Mouse (Mus musculus): ENCODE results near the gene Ankrd11. TPM values are rescaled to one million over a fixed set of nuclear protein-coding genes. Genes with fewer than 3 reads are reported as not detected.

The Ankrd11 gene
- total and polyA plus RNA-seq, 3 experiments, result 49.2 to 235 (median 87.7) TPM

GRCm38 (mm10) chr8:123020859-123021258, 21.2 kb downstream of the Ankrd11 start:
- Histone ChIP-seq H3K36me3 (ENCODE audit: control insufficient read depth in 1 of 2, insufficient read depth in 2 of 2, low read length in 2 of 2) (peaks cover 12 to 26% of the 10 kb centered on the region in 2 experiments), H3K9me3 (replicated peaks; ENCODE audit: insufficient read depth, low read length) (no peaks in the 10 kb centered on the region), H3K27ac (ENCODE audit: control insufficient read depth, low read depth, low read length) (no peak overlapping the region), H3K4me1 (ENCODE audit: control insufficient read depth in 1 of 2, insufficient read depth in 2 of 2, low read length in 2 of 2) (peaks cover 0 to 10% of the 10 kb centered on the region in 2 experiments; a peak in 2 of 4 replicates), H3K79me2 (ENCODE audit: control insufficient read depth, insufficient read depth, low read length, poor library complexity) (peaks cover 89% of the 10 kb centered on the region), H3K4me3 (ENCODE audit: control insufficient read depth in 1 of 2, insufficient read depth in 1 of 2, low read depth in 2 of 2, low read length in 2 of 2) (no peak overlapping the region), H3K9ac (ENCODE audit: control insufficient read depth, low read depth, low read length, poor library complexity, severe bottlenecking) (no peak overlapping the region), H3K27me3 (ENCODE audit: control insufficient read depth in 1 of 2, insufficient read depth in 2 of 2, low read length in 2 of 2) (no peaks in the 10 kb centered on the region)
- no peak for TF ChIP-seq RCOR1 (IDR thresholded peaks at IDR 0.05; ENCODE audit: low read depth, low read length)
- TF ChIP-seq HCFC1 (IDR thresholded peaks at IDR 0.05; ENCODE audit: low read depth, low read length), result no peak
- TF ChIP-seq POLR2AphosphoS5 (IDR thresholded peaks at IDR 0.05; ENCODE audit: borderline replicate concordance, low read depth, low read length), result no peak
- TF ChIP-seq MEF2A (IDR thresholded peaks at IDR 0.05; ENCODE audit: extremely low read depth, insufficient replicate concordance, low read depth, low read length, poor library complexity, severe bottlenecking), result no peak
- TF ChIP-seq POLR2A (IDR thresholded peaks at IDR 0.05; ENCODE audit: control insufficient read depth in 1 of 2, insufficient read depth in 1 of 2, low read depth in 1 of 2, low read length in 2 of 2, poor library complexity in 1 of 2), result no peak
- TF ChIP-seq SMC3 (IDR thresholded peaks at IDR 0.05; ENCODE audit: low read depth, low read length), result no peak
- TF ChIP-seq CTCF (IDR thresholded peaks at IDR 0.05 in 2 of 3, conservative IDR thresholded peaks at IDR 0.05 in 1 of 3; ENCODE audit: control insufficient read depth in 1 of 3, insufficient read depth in 1 of 3, low read depth in 2 of 3, low read length in 3 of 3, poor library complexity in 1 of 3, severe bottlenecking in 1 of 3), result no peak
- TF ChIP-seq NRF1 (IDR thresholded peaks at IDR 0.05; ENCODE audit: insufficient read depth, low read depth, low read length, poor library complexity, severe bottlenecking), result no peak
- TF ChIP-seq EP300 (IDR thresholded peaks at IDR 0.05; ENCODE audit: low read depth in 1 of 2, low read length in 2 of 2), result no peak
- TF ChIP-seq KAT2A (conservative IDR thresholded peaks at IDR 0.05; ENCODE audit: low read depth, low read length), result no peak
- TF ChIP-seq CHD1 (IDR thresholded peaks at IDR 0.05; ENCODE audit: low read depth, low read length), result no peak
- DNase-seq (ENCODE audit: low read depth, low spot score), result no peak

- no peak overlapping the region for H3K4me3 ChIP-seq (ENCODE audit: control insufficient read depth in 1 of 2, insufficient read depth in 1 of 2, low read depth in 2 of 2, low read length in 2 of 2)
- no peaks in the 10 kb centered on the region for H3K9me3 ChIP-seq (replicated peaks; ENCODE audit: insufficient read depth, low read length)
- no peak for DNase-seq (ENCODE audit: low read depth, low spot score)
- no peaks in the 10 kb centered on the region for H3K27me3 ChIP-seq (ENCODE audit: control insufficient read depth in 1 of 2, insufficient read depth in 2 of 2, low read length in 2 of 2)
- H3K9ac ChIP-seq (ENCODE audit: control insufficient read depth, low read depth, low read length, poor library complexity, severe bottlenecking), result no peak overlapping the region
- peaks cover 3 to 7% of the 10 kb centered on the region in 2 experiments; a peak in 2 of 4 replicates for H3K4me1 ChIP-seq (ENCODE audit: control insufficient read depth in 1 of 2, insufficient read depth in 2 of 2, low read length in 2 of 2)
- H3K79me2 ChIP-seq (ENCODE audit: control insufficient read depth, insufficient read depth, low read length, poor library complexity), result peaks cover 85% of the 10 kb centered on the region
- TF ChIP-seq RAD21 (IDR thresholded peaks at IDR 0.05; ENCODE audit: low read depth, low read length) (no peak), NELFE (IDR thresholded peaks at IDR 0.05; ENCODE audit: low read depth, low read length) (no peak), ZMIZ1 (IDR thresholded peaks at IDR 0.05; ENCODE audit: low read depth, low read length) (no peak), GABPA (IDR thresholded peaks at IDR 0.05; ENCODE audit: low read depth, low read length) (no peak), MXI1 (IDR thresholded peaks at IDR 0.05; ENCODE audit: low read depth, low read length) (no peak), E2F4 (IDR thresholded peaks at IDR 0.05; ENCODE audit: borderline replicate concordance, low read depth, low read length) (no peak), ZNF384 (IDR thresholded peaks at IDR 0.05; ENCODE audit: low read depth, low read length) (no peak), ELF1 (IDR thresholded peaks at IDR 0.05; ENCODE audit: low read depth, low read length) (no peak), CHD1 (IDR thresholded peaks at IDR 0.05; ENCODE audit: low read depth, low read length) (no peak), MYC (IDR thresholded peaks at IDR 0.05; ENCODE audit: low read depth, low read length) (no peak), POLR2AphosphoS5 (IDR thresholded peaks at IDR 0.05; ENCODE audit: borderline replicate concordance, low read depth, low read length) (no peak), NRF1 (IDR thresholded peaks at IDR 0.05; ENCODE audit: insufficient read depth, low read depth, low read length, poor library complexity, severe bottlenecking) (no peak), CHD2 (IDR thresholded peaks at IDR 0.05; ENCODE audit: low read length) (no peak), USF2 (IDR thresholded peaks at IDR 0.05; ENCODE audit: borderline replicate concordance in 1 of 2, insufficient read depth in 1 of 2, low read depth in 1 of 2, low read length in 2 of 2) (no peak), MAFK (IDR thresholded peaks at IDR 0.05; ENCODE audit: borderline replicate concordance, low read depth, low read length) (no peak)
- no peak overlapping the region for H3K27ac ChIP-seq (ENCODE audit: control insufficient read depth, low read depth, low read length)
- H3K36me3 ChIP-seq (ENCODE audit: control insufficient read depth in 1 of 2, insufficient read depth in 2 of 2, low read length in 2 of 2), result peaks cover 10 to 30% of the 10 kb centered on the region in 2 experiments
Measured at GRCm38 (mm10) chr8:123020084-123020483, 22.0 kb downstream of the Ankrd11 start.
